ENCODE assay signal across 20 mouse cellular contexts in genomic region chr4:12481481-12481880, GRCm38 (mm10).
DNase-seq lines count a peak whose midpoint lies in the region; TF ChIP-seq lines count a peak whose summit lies in the region.
"Had no signal": no experiment of that assay in that cellular context is flagged by ENCODE, and none has a peak within 500 bp of the region (broad histone marks: within the 10 kb centered on the region; RNA-seq: fewer than 3 reads in every experiment).

No protein-coding gene starts in this region.

- intact Hi-C loops in heart, adult 2 months (cut with DNase I): no loop called here

- no peak for TF ChIP-seq EP300 in heart, adult 2 months (IDR thresholded peaks at IDR 0.05; ENCODE audit: insufficient read depth, low read depth, low read length)

- no peak for TF ChIP-seq CTCF in heart, adult 2 months (IDR thresholded peaks at IDR 0.05)

- no peaks in the 10 kb centered on the region for H3K36me3 ChIP-seq in heart, adult 2 months (ENCODE audit: control insufficient read depth, insufficient read depth, low read length)
- H3K36me3 ChIP-seq: embryonic facial prominence, embryonic 10.5 days; heart, embryonic 10.5 days; hindbrain, embryonic 12.5 days had no signal

- no peaks in the 10 kb centered on the region for H3K27me3 ChIP-seq in heart, adult 2 months (ENCODE audit: control insufficient read depth, insufficient read depth, low read length)
- H3K27me3 ChIP-seq: forebrain, embryonic 13.5 days; hindbrain, embryonic 12.5 days had no signal

- no peak for TF ChIP-seq POLR2A in heart, adult 2 months (IDR thresholded peaks at IDR 0.05; ENCODE audit: insufficient read depth, low read depth, low read length)

- 70% methylated on average over 4 of the region's 4 CpGs for WGBS in heart, adult 2 months

- H3K4me1 ChIP-seq in heart, adult 2 months (ENCODE audit: control insufficient read depth, insufficient read depth, low read length): no peaks in the 10 kb centered on the region
- H3K4me1 ChIP-seq: embryonic facial prominence, embryonic 10.5 days; forebrain, embryonic 13.5 days; heart, embryonic 10.5 days; hindbrain, embryonic 12.5 days had no signal

- no peak overlapping the region for H3K9ac ChIP-seq in heart, adult 2 months (ENCODE audit: low read depth, low read length)
- H3K9ac ChIP-seq: forebrain, embryonic 13.5 days; forebrain, postnatal 0 days; hindbrain, embryonic 12.5 days had no signal

- no peak overlapping the region for H3K27ac ChIP-seq in heart, adult 2 months
- H3K27ac ChIP-seq: embryonic facial prominence, embryonic 10.5 days; forebrain, embryonic 13.5 days; gastrocnemius, adult 2 months; heart, embryonic 10.5 days; hindbrain, embryonic 12.5 days had no signal

- H3K79me2 ChIP-seq in heart, adult 2 months (replicated peaks; ENCODE audit: control insufficient read depth, insufficient read depth, low read length): no peaks in the 10 kb centered on the region

- peak; percentile 77 for DNase-seq in heart, adult 11 months
- no peak for DNase-seq in heart, adult 2 months
- peak; percentile 40 to 56 for DNase-seq in kidney, adult 8-10 months
- DNase-seq in kidney, postnatal 4 days: no peak
- peak; percentile 21 for DNase-seq in retina, postnatal 1 day
- DNase-seq in retina, embryonic 14.5 days (ENCODE audit: low spot score): no peak
- peak; percentile 32 for DNase-seq in yolk sac, embryonic 10.5 days (ENCODE audit: low spot score)
- no peak for DNase-seq in T-cell, adult 2 months (ENCODE audit: low spot score)
- DNase-seq: adrenal gland, postnatal 25 days; cerebellum, adult 2 months; cerebellum, postnatal 10 days; forebrain, postnatal 0 days; gastrocnemius, adult 2 months; gastrocnemius, postnatal 25 days; heart, postnatal 10 days; heart, postnatal 4 days had no signal

- H3K4me3 ChIP-seq in heart, adult 2 months: no peak overlapping the region
- H3K4me3 ChIP-seq: embryonic facial prominence, embryonic 10.5 days; forebrain, embryonic 13.5 days; gastrocnemius, adult 2 months; heart, embryonic 10.5 days; hindbrain, embryonic 12.5 days had no signal

Comparison
In these comparisons a context has a peak if more than half of its experiments do, and no peak if none do; other contexts are left out.
1. DNase-seq: peak in heart, adult 11 months (single experiment), kidney, adult 8-10 months (2 of 2), retina, postnatal 1 day (single experiment) and yolk sac, embryonic 10.5 days (single experiment); none in heart, adult 2 months (0 of 2), kidney, postnatal 4 days (0 of 2), retina, embryonic 14.5 days (single experiment) and T-cell, adult 2 months (single experiment).